Mouse (Mus musculus): ENCODE measurements around the gene Rps6ka5. TPM values are rescaled to one million over a fixed set of nuclear protein-coding genes. Genes with fewer than 3 reads are reported as not detected.

The Rps6ka5 gene
- polyA plus RNA-seq, 1 experiment from 2014 or later, result 3.8 TPM

- H3K27ac ChIP-seq (replicated peaks; ENCODE audit: low read depth, low read length), result peak overlapping the region; percentile 62
- no peaks in the 10 kb centered on the region for H3K27me3 ChIP-seq (ENCODE audit: control insufficient read depth, insufficient read depth, low read length)
- H3K4me3 ChIP-seq (ENCODE audit: low read depth, low read length), result peak overlapping the region; percentile 83
- H3K4me1 ChIP-seq (ENCODE audit: control insufficient read depth, insufficient read depth, low read length), result no peaks in the 10 kb centered on the region
- ATAC-seq (replicated peaks; ENCODE audit: insufficient number of reproducible peaks, low FRiP score, low TSS enrichment, low read depth), result peak; percentile 50
- DNase-seq (ENCODE audit: low spot score), result peak; percentile 57
- no peaks in the 10 kb centered on the region for H3K9me3 ChIP-seq (replicated peaks; ENCODE audit: control insufficient read depth, low read length)
- H3K4me2 ChIP-seq (ENCODE audit: low read depth, low read length), result peak overlapping the region; percentile 79
- WGBS, result under 1% methylated on average over 56 of the region's 76 CpGs
- peak overlapping the region; percentile 96 for H3K9ac ChIP-seq (replicated peaks; ENCODE audit: low read length)
- no peaks in the 10 kb centered on the region for H3K36me3 ChIP-seq (replicated peaks; ENCODE audit: control insufficient read depth, insufficient read depth, low read depth, low read length)
These were observed 206.5 kb downstream of the Rps6ka5 start for GRCm38 (mm10) chr12:100520077-100520793.

- Histone ChIP-seq H3K9ac (replicated peaks; ENCODE audit: low read length) (peak overlapping the region; percentile 96), H3K27me3 (ENCODE audit: control insufficient read depth, insufficient read depth, low read length) (no peaks in the 10 kb centered on the region), H3K9me3 (replicated peaks; ENCODE audit: control insufficient read depth, low read length) (no peaks in the 10 kb centered on the region), H3K4me3 (ENCODE audit: low read depth, low read length) (peak overlapping the region; percentile 83), H3K4me2 (ENCODE audit: low read depth, low read length) (peak overlapping the region; percentile 79), H3K27ac (replicated peaks; ENCODE audit: low read depth, low read length) (no peak overlapping the region), H3K36me3 (replicated peaks; ENCODE audit: control insufficient read depth, insufficient read depth, low read depth, low read length) (no peaks in the 10 kb centered on the region), H3K4me1 (ENCODE audit: control insufficient read depth, insufficient read depth, low read length) (no peaks in the 10 kb centered on the region)
- DNase-seq (ENCODE audit: low spot score) (peak; percentile 13), ATAC-seq (replicated peaks; ENCODE audit: insufficient number of reproducible peaks, low FRiP score, low TSS enrichment, low read depth) (peak; percentile 15; the same call in 1 of the 2 replicates)
- WGBS, result 65% methylated on average over 7 of the region's 7 CpGs
These were observed 207.1 kb downstream of the Rps6ka5 start for GRCm38 (mm10) chr12:100519684-100520076.

GRCm38 (mm10) chr12:100517371-100517770, 209.4 kb downstream of the Rps6ka5 start:
- Histone ChIP-seq H3K4me1 (ENCODE audit: control insufficient read depth, insufficient read depth, low read length) (no peaks in the 10 kb centered on the region), H3K9ac (replicated peaks; ENCODE audit: low read length) (no peak overlapping the region), H3K9me3 (replicated peaks; ENCODE audit: control insufficient read depth, low read length) (no peaks in the 10 kb centered on the region), H3K4me2 (ENCODE audit: low read depth, low read length) (no peak overlapping the region), H3K4me3 (ENCODE audit: low read depth, low read length) (no peak overlapping the region), H3K27me3 (ENCODE audit: control insufficient read depth, insufficient read depth, low read length) (no peaks in the 10 kb centered on the region), H3K36me3 (replicated peaks; ENCODE audit: control insufficient read depth, insufficient read depth, low read depth, low read length) (no peaks in the 10 kb centered on the region), H3K27ac (replicated peaks; ENCODE audit: low read depth, low read length) (no peak overlapping the region)
- DNase-seq (ENCODE audit: low spot score) (no peak), ATAC-seq (replicated peaks; ENCODE audit: insufficient number of reproducible peaks, low FRiP score, low TSS enrichment, low read depth) (no peak)
- 89% methylated on average over 9 of the region's 9 CpGs for WGBS

- 81% methylated on average over 1 of the region's 1 CpGs for WGBS
- H3K27ac ChIP-seq (replicated peaks; ENCODE audit: low read depth, low read length), result no peak overlapping the region
- no peak overlapping the region for H3K4me3 ChIP-seq (ENCODE audit: low read depth, low read length)
- H3K4me2 ChIP-seq (ENCODE audit: low read depth, low read length), result no peak overlapping the region
- no peak for DNase-seq (ENCODE audit: low spot score)
- no peaks in the 10 kb centered on the region for H3K9me3 ChIP-seq (replicated peaks; ENCODE audit: control insufficient read depth, low read length)
- no peaks in the 10 kb centered on the region; the same call in 1 of the 2 replicates for H3K36me3 ChIP-seq (replicated peaks; ENCODE audit: control insufficient read depth, insufficient read depth, low read depth, low read length)
- no peaks in the 10 kb centered on the region for H3K27me3 ChIP-seq (ENCODE audit: control insufficient read depth, insufficient read depth, low read length)
- no peak for ATAC-seq (replicated peaks; ENCODE audit: insufficient number of reproducible peaks, low FRiP score, low TSS enrichment, low read depth)
- H3K9ac ChIP-seq (replicated peaks; ENCODE audit: low read length), result no peak overlapping the region
- no peaks in the 10 kb centered on the region for H3K4me1 ChIP-seq (ENCODE audit: control insufficient read depth, insufficient read depth, low read length)
These were observed 210.5 kb downstream of the Rps6ka5 start for GRCm38 (mm10) chr12:100516161-100516838.

- Histone ChIP-seq H3K27ac (replicated peaks; ENCODE audit: low read depth, low read length) (no peak overlapping the region), H3K4me3 (ENCODE audit: low read depth, low read length) (no peak overlapping the region), H3K4me2 (ENCODE audit: low read depth, low read length) (no peak overlapping the region), H3K4me1 (ENCODE audit: control insufficient read depth, insufficient read depth, low read length) (no peaks in the 10 kb centered on the region), H3K9me3 (replicated peaks; ENCODE audit: control insufficient read depth, low read length) (no peaks in the 10 kb centered on the region), H3K27me3 (ENCODE audit: control insufficient read depth, insufficient read depth, low read length) (no peaks in the 10 kb centered on the region), H3K9ac (replicated peaks; ENCODE audit: low read length) (no peak overlapping the region), H3K36me3 (replicated peaks; ENCODE audit: control insufficient read depth, insufficient read depth, low read depth, low read length) (no peaks in the 10 kb centered on the region; the same call in 1 of the 2 replicates)
- ATAC-seq (replicated peaks; ENCODE audit: insufficient number of reproducible peaks, low FRiP score, low TSS enrichment, low read depth), result no peak
- no peak for DNase-seq (ENCODE audit: low spot score)
- 83% methylated on average over 4 of the region's 4 CpGs for WGBS
These were observed 211.3 kb downstream of the Rps6ka5 start for GRCm38 (mm10) chr12:100515493-100515892.

GRCm38 (mm10) chr12:100514611-100515010, 212.2 kb downstream of the Rps6ka5 start:
- H3K27ac ChIP-seq (replicated peaks; ENCODE audit: low read depth, low read length), result no peak overlapping the region
- DNase-seq (ENCODE audit: low spot score) (no peak), ATAC-seq (replicated peaks; ENCODE audit: insufficient number of reproducible peaks, low FRiP score, low TSS enrichment, low read depth) (no peak)
- H3K4me2 ChIP-seq (ENCODE audit: low read depth, low read length), result no peak overlapping the region
- H3K4me1 ChIP-seq (ENCODE audit: control insufficient read depth, insufficient read depth, low read length), result no peaks in the 10 kb centered on the region
- H3K27me3 ChIP-seq (ENCODE audit: control insufficient read depth, insufficient read depth, low read length), result no peaks in the 10 kb centered on the region
- no peak overlapping the region for H3K9ac ChIP-seq (replicated peaks; ENCODE audit: low read length)
- H3K36me3 ChIP-seq (replicated peaks; ENCODE audit: control insufficient read depth, insufficient read depth, low read depth, low read length), result no peaks in the 10 kb centered on the region; the same call in 1 of the 2 replicates
- WGBS, result 63% methylated on average over 1 of the region's 1 CpGs
- no peaks in the 10 kb centered on the region for H3K9me3 ChIP-seq (replicated peaks; ENCODE audit: control insufficient read depth, low read length)
- H3K4me3 ChIP-seq (ENCODE audit: low read depth, low read length), result no peak overlapping the region

GRCm38 (mm10) chr12:100513131-100513530, 213.7 kb downstream of the Rps6ka5 start:
- H3K27ac ChIP-seq (replicated peaks; ENCODE audit: low read depth, low read length), result no peak overlapping the region

GRCm38 (mm10) chr12:100512641-100513040, 214.1 kb downstream of the Rps6ka5 start:
- no peaks in the 10 kb centered on the region for H3K27me3 ChIP-seq (ENCODE audit: control insufficient read depth, insufficient read depth, low read length)
- 85% methylated on average over 9 of the region's 9 CpGs for WGBS
- no peak for ATAC-seq (replicated peaks; ENCODE audit: insufficient number of reproducible peaks, low FRiP score, low TSS enrichment, low read depth)

More at GRCm38 (mm10) chr12:100513131-100513530, 213.7 kb downstream of the Rps6ka5 start:
- no peak overlapping the region for H3K4me2 ChIP-seq (ENCODE audit: low read depth, low read length)
- H3K4me3 ChIP-seq (ENCODE audit: low read depth, low read length), result no peak overlapping the region
- no peaks in the 10 kb centered on the region for H3K27me3 ChIP-seq (ENCODE audit: control insufficient read depth, insufficient read depth, low read length)
- no peaks in the 10 kb centered on the region; the same call in 1 of the 2 replicates for H3K36me3 ChIP-seq (replicated peaks; ENCODE audit: control insufficient read depth, insufficient read depth, low read depth, low read length)
- H3K9ac ChIP-seq (replicated peaks; ENCODE audit: low read length), result no peak overlapping the region
- 88% methylated on average over 5 of the region's 5 CpGs for WGBS
- no peaks in the 10 kb centered on the region for H3K9me3 ChIP-seq (replicated peaks; ENCODE audit: control insufficient read depth, low read length)
- ATAC-seq (replicated peaks; ENCODE audit: insufficient number of reproducible peaks, low FRiP score, low TSS enrichment, low read depth) (no peak), DNase-seq (ENCODE audit: low spot score) (no peak)
- H3K4me1 ChIP-seq (ENCODE audit: control insufficient read depth, insufficient read depth, low read length), result no peaks in the 10 kb centered on the region

More at GRCm38 (mm10) chr12:100512641-100513040, 214.1 kb downstream of the Rps6ka5 start:
- no peak overlapping the region for H3K4me2 ChIP-seq (ENCODE audit: low read depth, low read length)
- H3K27ac ChIP-seq (replicated peaks; ENCODE audit: low read depth, low read length), result no peak overlapping the region
- no peak overlapping the region for H3K9ac ChIP-seq (replicated peaks; ENCODE audit: low read length)
- no peak overlapping the region for H3K4me3 ChIP-seq (ENCODE audit: low read depth, low read length)
- H3K36me3 ChIP-seq (replicated peaks; ENCODE audit: control insufficient read depth, insufficient read depth, low read depth, low read length), result no peaks in the 10 kb centered on the region; the same call in 1 of the 2 replicates
- no peaks in the 10 kb centered on the region for H3K4me1 ChIP-seq (ENCODE audit: control insufficient read depth, insufficient read depth, low read length)
- DNase-seq (ENCODE audit: low spot score), result no peak
- H3K9me3 ChIP-seq (replicated peaks; ENCODE audit: control insufficient read depth, low read length), result no peaks in the 10 kb centered on the region
